Mouse (Mus musculus) 3134 (cell line): ENCODE data around the gene Wbp1l.
A peak's percentile ranks its signal among the peaks of the same experiment; 100 is the strongest.

Source experiments
- DNase-seq: peaks from one replicate; pipeline ENCODE4 v3.0.0-alpha.2; 2011; ENCODE audit warnings: low spot score; ENCODE audit not compliant: insufficient read length; ENCODE audit errors: extremely low read depth

Gene Wbp1l

DNA sequence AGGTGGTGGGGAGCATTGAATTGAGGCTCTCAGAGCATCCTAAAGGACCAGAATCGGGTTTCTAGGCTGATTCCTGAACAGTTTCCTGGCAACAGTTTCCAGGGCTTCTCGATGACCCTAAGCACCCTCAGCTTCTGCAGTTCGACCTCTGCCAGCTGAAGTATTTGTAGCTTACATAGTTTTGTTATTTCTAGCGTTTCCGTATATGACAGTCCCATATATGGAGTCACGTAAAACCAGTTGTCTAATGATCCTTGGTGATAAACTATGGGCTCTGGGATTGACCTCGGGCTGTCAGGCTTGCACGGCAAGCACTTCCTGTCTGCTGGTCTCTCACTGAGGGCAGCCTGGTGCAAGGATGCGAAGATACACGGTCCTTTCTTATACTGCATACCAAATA lies 26.6 kb downstream of the Wbp1l start:
- DNase-seq: no peak

GRCm38 (mm10) chr19:46628403-46628802 lies 29.5 kb downstream of the Wbp1l start:
- no peak for DNase-seq

- DNase-seq: no peak
These were observed 30.9 kb downstream of the Wbp1l start for GRCm38 (mm10) chr19:46629807-46630206.

DNA sequence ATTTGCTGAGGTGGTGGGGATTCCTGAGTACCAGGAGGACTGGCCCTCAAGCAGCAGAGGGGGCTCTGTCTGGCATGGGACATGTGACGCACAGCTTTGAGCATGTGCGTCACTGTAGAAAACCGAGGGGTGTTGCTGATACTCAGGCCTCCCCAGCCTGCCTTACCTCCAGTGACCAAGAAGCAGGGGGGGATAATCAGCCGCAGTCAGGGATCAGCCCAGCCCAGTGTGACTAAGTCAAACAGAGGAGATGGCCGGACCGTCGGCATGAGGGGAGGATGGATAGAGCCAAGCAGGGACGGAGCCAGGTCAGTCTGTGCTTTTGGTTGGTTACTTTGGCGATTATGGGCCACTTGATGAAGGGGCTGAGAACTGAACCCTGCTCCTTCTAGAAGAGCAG lies 32.8 kb downstream of the Wbp1l start:
- no peak for DNase-seq

GRCm38 (mm10) chr19:46635766-46636165 lies 36.9 kb downstream of the Wbp1l start:
- DNase-seq: no peak

DNA sequence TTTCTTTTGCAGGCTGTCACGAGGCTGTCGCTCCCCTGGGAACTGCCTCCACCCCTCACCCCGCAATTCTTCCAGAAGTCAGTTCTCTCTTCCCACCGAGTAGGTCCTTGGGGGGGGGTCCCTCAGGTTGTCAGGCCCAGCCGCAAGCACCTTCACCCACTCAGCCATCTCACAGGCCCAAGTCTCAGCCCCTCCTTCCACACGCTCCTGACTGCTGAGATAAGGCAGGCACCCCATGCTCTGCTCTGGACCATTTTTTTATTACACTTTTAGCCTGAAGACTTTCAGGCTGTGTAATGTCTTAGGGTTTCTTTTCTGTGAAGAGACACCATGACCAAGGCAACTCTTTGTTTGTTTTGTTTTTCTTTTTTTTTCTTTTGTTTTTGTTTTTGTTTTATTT lies 38.7 kb downstream of the Wbp1l start:
- DNase-seq: no peak

DNA sequence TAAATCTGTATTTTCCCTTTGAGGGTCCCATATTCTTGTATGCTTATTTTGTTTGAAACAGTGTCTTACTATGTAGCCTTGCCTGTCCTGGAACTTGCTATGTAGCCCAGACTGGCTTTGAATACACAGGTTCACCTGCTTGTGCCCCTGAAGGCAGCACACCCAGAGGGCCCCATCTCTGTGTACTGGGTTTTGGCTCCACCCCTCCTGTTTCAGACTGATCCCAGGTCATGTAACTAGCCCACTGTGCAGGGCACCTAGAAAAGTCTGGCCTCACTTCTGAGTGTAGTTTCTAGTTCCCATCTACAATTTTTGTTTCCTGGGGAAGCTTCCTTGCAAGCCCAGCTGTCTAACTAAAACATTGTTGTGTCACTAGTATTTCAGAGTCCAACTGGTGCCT lies 40.2 kb downstream of the Wbp1l start:
- DNase-seq: no peak

GRCm38 (mm10) chr19:46639496-46639895 lies 40.6 kb downstream of the Wbp1l start:
- no peak for DNase-seq

- no peak for DNase-seq
These were observed 41.9 kb downstream of the Wbp1l start for GRCm38 (mm10) chr19:46640780-46641179.

- DNase-seq: peak; percentile 69
These were observed 42.7 kb downstream of the Wbp1l start for GRCm38 (mm10) chr19:46641420-46642085.

- DNase-seq: peak; percentile 75
These were observed 43.4 kb downstream of the Wbp1l start for GRCm38 (mm10) chr19:46642136-46642753.

- DNase-seq: no peak
These were observed 44.4 kb downstream of the Wbp1l start for GRCm38 (mm10) chr19:46643236-46643635.

GRCm38 (mm10) chr19:46644343-46644792 lies 45.5 kb downstream of the Wbp1l start:
- DNase-seq: no peak

GRCm38 (mm10) chr19:46644793-46645602 lies 46.1 kb downstream of the Wbp1l start:
- no peak for DNase-seq

GRCm38 (mm10) chr19:46646041-46646481 lies 47.2 kb downstream of the Wbp1l start:
- DNase-seq: no peak

- DNase-seq: no peak
These were observed 48.4 kb downstream of the Wbp1l start for GRCm38 (mm10) chr19:46647254-46647653.

DNA sequence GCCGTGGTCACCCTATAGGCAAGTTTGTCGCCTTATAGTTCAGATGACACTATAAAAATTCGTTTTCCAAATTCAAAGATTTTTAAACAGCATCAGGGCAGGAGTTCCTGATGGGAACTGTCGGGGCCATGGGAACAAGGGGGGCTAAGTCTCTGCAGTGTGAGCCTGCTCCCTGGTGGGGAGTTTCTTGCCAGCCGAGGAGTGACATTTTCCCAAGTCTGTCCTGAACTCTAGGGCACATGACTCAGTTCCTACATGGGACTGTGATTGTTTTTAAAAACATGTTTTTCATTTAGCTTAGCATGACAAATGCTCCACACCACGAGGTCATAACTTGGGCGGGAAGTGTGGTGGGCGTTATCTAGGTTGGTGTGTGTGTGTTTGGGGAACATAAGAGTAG lies 49.0 kb downstream of the Wbp1l start:
- no peak for DNase-seq

DNA sequence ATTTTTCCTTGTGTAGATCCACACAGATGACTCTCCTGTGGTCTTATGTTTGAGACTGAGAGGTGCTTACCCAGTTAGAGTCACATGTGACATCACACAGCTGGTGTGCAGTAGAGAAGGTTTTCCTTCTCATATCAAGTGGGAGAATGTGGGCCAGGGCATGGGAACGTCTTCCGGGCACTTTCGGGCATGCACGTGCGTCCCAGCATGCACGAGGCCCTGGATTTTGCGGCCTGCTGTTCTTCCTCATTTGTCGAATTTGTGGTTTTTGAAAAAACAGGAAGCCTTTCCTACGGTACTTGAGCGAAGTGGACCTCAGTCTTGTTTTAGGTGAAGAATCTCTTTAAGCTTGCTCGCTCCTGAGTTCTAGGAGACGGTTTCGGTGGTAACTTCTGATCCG lies 49.7 kb downstream of the Wbp1l start:
- no peak for DNase-seq

DNA sequence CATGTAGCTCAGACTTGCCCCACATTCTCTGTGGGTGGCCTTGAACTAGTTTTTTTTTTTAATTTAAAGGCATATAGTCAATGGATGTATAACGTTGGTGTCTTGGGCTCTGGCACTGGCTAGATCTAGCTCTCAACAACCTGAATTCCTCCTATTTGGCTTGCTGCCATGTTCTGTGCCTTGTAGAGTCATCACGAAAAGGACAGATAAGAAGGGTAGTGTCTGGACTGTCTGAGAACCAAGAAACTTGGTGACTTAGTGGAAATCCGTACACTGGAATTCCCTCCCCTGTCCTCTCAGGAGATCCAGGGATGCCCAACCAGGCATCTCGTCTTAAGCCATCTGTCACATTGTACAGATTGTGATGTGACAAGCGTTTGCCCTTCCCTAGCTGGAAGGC lies 54.3 kb downstream of the Wbp1l start:
- no peak for DNase-seq

DNA sequence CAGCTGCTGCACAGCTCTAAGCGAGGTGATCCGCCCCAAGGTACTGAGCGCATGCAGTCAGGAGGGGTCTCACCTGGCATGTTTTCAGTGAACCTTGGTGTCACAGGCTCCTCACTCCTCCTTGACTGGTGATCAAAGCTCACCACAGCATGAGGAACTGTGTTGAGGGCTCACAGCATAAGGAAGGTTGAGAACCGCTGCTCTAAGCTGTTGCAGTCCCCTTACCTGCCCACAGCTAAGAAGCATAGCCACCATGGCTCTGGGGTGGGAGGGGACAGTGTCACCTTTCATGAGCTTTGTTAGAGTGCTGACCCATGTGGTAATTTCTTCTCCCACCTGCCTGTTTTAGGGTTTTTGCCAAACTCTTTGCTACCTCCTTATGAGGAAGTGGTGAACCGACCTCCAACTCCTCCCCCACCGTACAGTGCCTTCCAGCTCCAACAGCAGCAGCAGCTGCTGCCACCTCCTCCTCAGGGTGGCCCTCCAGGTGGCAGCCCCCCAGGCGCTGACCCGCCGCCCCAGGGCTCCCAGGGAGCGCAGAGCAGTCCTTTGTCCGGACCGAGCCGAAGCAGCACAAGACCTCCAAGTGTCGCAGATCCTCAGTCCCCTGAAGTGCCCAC lies 54.8 kb downstream of the Wbp1l start:
- no peak for DNase-seq

- DNase-seq: no peak
These were observed 56.7 kb downstream of the Wbp1l start for GRCm38 (mm10) chr19:46655626-46656025.
